ENCODE assay signal across 10 mouse cellular contexts in the genomic region with DNA sequence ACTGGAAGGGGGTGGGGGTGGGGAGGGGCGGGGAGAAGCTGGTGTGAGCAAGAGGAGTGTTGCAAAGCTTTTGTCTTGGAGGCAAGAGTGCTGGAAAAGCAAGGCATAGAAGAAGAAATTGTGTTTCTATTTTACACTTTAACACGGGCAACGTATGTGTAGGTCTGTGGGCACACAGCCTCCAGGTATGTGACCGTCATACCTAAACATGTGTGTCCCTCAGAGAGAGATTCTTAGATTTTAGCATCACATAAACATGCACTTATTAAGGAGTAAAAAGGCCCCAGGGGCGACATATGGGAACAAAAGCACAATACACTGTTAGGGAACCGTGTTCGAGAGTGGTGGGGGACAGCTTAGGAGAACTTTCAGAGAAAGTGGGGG.
DNase-seq lines count a peak whose midpoint lies in the region; ATAC-seq lines count a peak whose summit lies in the region.
"Had no signal": no experiment of that assay in that cellular context is flagged by ENCODE, and none has a peak within 500 bp of the region (broad histone marks: within the 10 kb centered on the region; RNA-seq: fewer than 3 reads in every experiment).

No protein-coding gene starts in this region.

- H3K4me2 ChIP-seq in forebrain, embryonic 12.5 days, result no peak overlapping the region
- no peak overlapping the region for H3K4me2 ChIP-seq in forebrain, embryonic 13.5 days
- H3K4me2 ChIP-seq in kidney, embryonic 15.5 days, result no peak overlapping the region; the same call in 1 of the 2 replicates
- no peak overlapping the region for H3K4me2 ChIP-seq in hindbrain, embryonic 15.5 days
- 0 out of 2 replicates have a peak overlapping the region, but pooled peaks have one; percentile 32 for H3K4me2 ChIP-seq in neural tube, embryonic 12.5 days (replicated peaks)

- H3K4me1 ChIP-seq in forebrain, embryonic 12.5 days, result peaks cover 33% of the 10 kb centered on the region
- peaks cover 27% of the 10 kb centered on the region for H3K4me1 ChIP-seq in forebrain, embryonic 13.5 days
- H3K4me1 ChIP-seq in kidney, embryonic 15.5 days, result peaks cover 71% of the 10 kb centered on the region
- peaks cover 10% of the 10 kb centered on the region for H3K4me1 ChIP-seq in hindbrain, embryonic 15.5 days (replicated peaks)
- peaks cover 26% of the 10 kb centered on the region for H3K4me1 ChIP-seq in neural tube, embryonic 12.5 days

- peak overlapping the region; percentile 78 for H3K27ac ChIP-seq in forebrain, embryonic 12.5 days
- no peak overlapping the region for H3K27ac ChIP-seq in forebrain, embryonic 13.5 days
- peak overlapping the region; percentile 90 for H3K27ac ChIP-seq in kidney, embryonic 15.5 days
- H3K27ac ChIP-seq in hindbrain, embryonic 15.5 days (replicated peaks), result peak overlapping the region; percentile 9; the same call in 1 of the 2 replicates
- H3K27ac ChIP-seq in neural tube, embryonic 12.5 days, result no peak overlapping the region

- peak; percentile 2; the same call in 1 of the 2 replicates for ATAC-seq in forebrain, embryonic 12.5 days (ENCODE audit: low FRiP score)
- ATAC-seq in forebrain, embryonic 13.5 days, result no peak
- ATAC-seq in kidney, embryonic 15.5 days (replicated peaks; ENCODE audit: low FRiP score), result no peak
- ATAC-seq in hindbrain, embryonic 15.5 days (ENCODE audit: low FRiP score, low read depth), result peak; percentile 23
- no peak for ATAC-seq in neural tube, embryonic 12.5 days (ENCODE audit: low FRiP score, low read depth)

- H3K36me3 ChIP-seq in forebrain, embryonic 12.5 days (replicated peaks), result no peaks in the 10 kb centered on the region
- no peaks in the 10 kb centered on the region for H3K36me3 ChIP-seq in forebrain, embryonic 13.5 days (ENCODE audit: poor library complexity, severe bottlenecking)
- no peaks in the 10 kb centered on the region for H3K36me3 ChIP-seq in kidney, embryonic 15.5 days
- H3K36me3 ChIP-seq in hindbrain, embryonic 15.5 days, result no peaks in the 10 kb centered on the region
- no peaks in the 10 kb centered on the region for H3K36me3 ChIP-seq in neural tube, embryonic 12.5 days

- no peak overlapping the region for H3K4me3 ChIP-seq in forebrain, embryonic 12.5 days (replicated peaks)
- H3K4me3 ChIP-seq in forebrain, embryonic 13.5 days, result no peak overlapping the region
- H3K4me3 ChIP-seq in kidney, embryonic 15.5 days (replicated peaks), result no peak overlapping the region
- no peak overlapping the region for H3K4me3 ChIP-seq in hindbrain, embryonic 15.5 days
- H3K4me3 ChIP-seq in neural tube, embryonic 12.5 days, result no peak overlapping the region
- H3K4me3 ChIP-seq: myocyte had no signal

- no peak for DNase-seq in kidney, postnatal 14 days
- DNase-seq in right cerebral cortex, adult 2 months (ENCODE audit: low spot score in 2 of 2), result no peak
- no peak for DNase-seq in gastrocnemius, postnatal 10 days
- DNase-seq: cerebellum, adult 11 months had no signal

- WGBS in forebrain, embryonic 12.5 days, result 40% methylated on average over 7 of the region's 7 CpGs
- WGBS in forebrain, embryonic 13.5 days, result 37% methylated on average over 7 of the region's 7 CpGs
- WGBS in kidney, embryonic 15.5 days, result 55% methylated on average over 7 of the region's 7 CpGs
- WGBS in hindbrain, embryonic 15.5 days, result 53% methylated on average over 7 of the region's 7 CpGs
- 47% methylated on average over 7 of the region's 7 CpGs for WGBS in neural tube, embryonic 12.5 days

- H3K9ac ChIP-seq in forebrain, embryonic 12.5 days, result no peak overlapping the region
- no peak overlapping the region for H3K9ac ChIP-seq in forebrain, embryonic 13.5 days
- no peak overlapping the region for H3K9ac ChIP-seq in kidney, embryonic 15.5 days
- no peak overlapping the region for H3K9ac ChIP-seq in hindbrain, embryonic 15.5 days
- H3K9ac ChIP-seq in neural tube, embryonic 12.5 days, result no peak overlapping the region

- no peaks in the 10 kb centered on the region for H3K9me3 ChIP-seq in forebrain, embryonic 12.5 days
- no peaks in the 10 kb centered on the region for H3K9me3 ChIP-seq in forebrain, embryonic 13.5 days (replicated peaks)
- no peaks in the 10 kb centered on the region for H3K9me3 ChIP-seq in kidney, embryonic 15.5 days (replicated peaks)
- H3K9me3 ChIP-seq in hindbrain, embryonic 15.5 days, result no peaks in the 10 kb centered on the region
- H3K9me3 ChIP-seq in neural tube, embryonic 12.5 days, result no peaks in the 10 kb centered on the region

- no peaks in the 10 kb centered on the region for H3K27me3 ChIP-seq in forebrain, embryonic 12.5 days
- H3K27me3 ChIP-seq in forebrain, embryonic 13.5 days, result no peaks in the 10 kb centered on the region
- no peaks in the 10 kb centered on the region for H3K27me3 ChIP-seq in kidney, embryonic 15.5 days
- H3K27me3 ChIP-seq in hindbrain, embryonic 15.5 days, result no peaks in the 10 kb centered on the region
- no peaks in the 10 kb centered on the region for H3K27me3 ChIP-seq in neural tube, embryonic 12.5 days (replicated peaks)

Comparison
In these comparisons a context has a peak if more than half of its experiments do, and no peak if none do; other contexts are left out.
1. ATAC-seq: peak in forebrain, embryonic 12.5 days (single experiment) and hindbrain, embryonic 15.5 days (single experiment); none in forebrain, embryonic 13.5 days (single experiment), kidney, embryonic 15.5 days (single experiment) and neural tube, embryonic 12.5 days (single experiment).
2. H3K27ac ChIP-seq: peak in forebrain, embryonic 12.5 days (single experiment), kidney, embryonic 15.5 days (single experiment) and hindbrain, embryonic 15.5 days (single experiment); none in forebrain, embryonic 13.5 days (single experiment) and neural tube, embryonic 12.5 days (single experiment).